Mouse (Mus musculus) limb, embryonic 14.5 days (tissue): ENCODE results near the gene Wls. TPM values are rescaled to one million over a fixed set of nuclear protein-coding genes. Genes with fewer than 3 reads are reported as not detected.

Source experiments
- ATAC-seq: fragments of 200-750 bp; cut with Nextera tagmentation; 2 replicates; pipeline ENCODE4 v1.8.0; 2017; ENCODE audit warnings: low read depth, moderate number of reproducible peaks, moderate TSS enrichment; ENCODE audit not compliant: low FRiP score
- DNase-seq: peaks from one replicate; pipeline ENCODE4 v3.0.0-alpha.2; 2015; ENCODE audit warnings: low spot score
- H3K27ac ChIP-seq: fragments of 300-500 bp; sonication (generic); replicated peaks from 2 replicates; pipeline ENCODE4 v1.5.1; 2014; ENCODE audit warnings: low read depth, mild to moderate bottlenecking, low read length, moderate library complexity, mixed read lengths
- H3K27me3 ChIP-seq: fragments of 300-500 bp; sonication (generic); 2 replicates; pipeline ENCODE4 v1.6.1; 2014; ENCODE audit warnings: low read length, mixed read lengths; ENCODE audit not compliant: control insufficient read depth, insufficient read depth
- H3K36me3 ChIP-seq: fragments of 300-500 bp; sonication (generic); 2 replicates; pipeline ENCODE4 v1.6.1; 2014; ENCODE audit warnings: mild to moderate bottlenecking, low read length, moderate library complexity, mixed read lengths; ENCODE audit not compliant: control insufficient read depth, insufficient read depth
- H3K4me1 ChIP-seq: fragments of 300-500 bp; sonication (generic); 2 replicates; pipeline ENCODE4 v1.6.1; 2014; ENCODE audit warnings: antibody characterized with exemption, low read length, mixed read lengths; ENCODE audit not compliant: control insufficient read depth, insufficient read depth
- H3K4me2 ChIP-seq: fragments of 300-500 bp; sonication (generic); replicated peaks from 2 replicates; pipeline ENCODE4 v1.6.1; 2014; ENCODE audit warnings: low read depth, mild to moderate bottlenecking, low read length, moderate library complexity; ENCODE audit not compliant: severe bottlenecking
- H3K4me3 ChIP-seq: fragments of 300-500 bp; sonication (generic); replicated peaks from 2 replicates; pipeline ENCODE4 v1.5.1; 2014; ENCODE audit warnings: low read length
- H3K9ac ChIP-seq: fragments of 300-500 bp; sonication (generic); 2 replicates; pipeline ENCODE4 v1.6.1; 2014; ENCODE audit warnings: mild to moderate bottlenecking, low read depth, low read length, moderate library complexity; ENCODE audit not compliant: severe bottlenecking
- H3K9me3 ChIP-seq: fragments of 300-500 bp; sonication (generic); 2 replicates; pipeline ENCODE4 v1.6.1; 2016; ENCODE audit warnings: low read length; ENCODE audit not compliant: control insufficient read depth
- POLR2A ChIP-seq: fragments of 200-500 bp; IDR thresholded peaks from 2 replicates; pipeline ENCODE4 v1.8.0; 2012; ENCODE audit warnings: inconsistent platforms, mild to moderate bottlenecking, moderate library complexity, borderline replicate concordance; ENCODE audit not compliant: insufficient read depth, insufficient read length; ENCODE audit errors: extremely low read depth
- WGBS: fragments of 180-500 bp; shearing (Covaris S2); extraction: QIAGEN DNeasy Blood & Tissue Kit; methylation state at CpG from one replicate; pipeline ENCODE4 v1.1.7; 2014; 5-methylcytosine and 5-hydroxymethylcytosine counted together
- polyA plus RNA-seq, 2 experiments: library from polyadenylated mRNA; depleted of rRNA in 1 of 2; stranded (reverse) in 1 of 2; unstranded in 1 of 2; fragments of >200 nt; fragmentation: Nextera tagmentation in 1 of 2; extraction: Ambion mirVana in 1 of 2; gene quantifications; 2 replicates each; pipeline versions ENCODE4 v1.2.1 to v1.2.3; 2012 to 2014

Gene Wls
- polyA plus RNA-seq, 2 experiments = 105 to 185 TPM

- Histone ChIP-seq H3K4me2 (no peak overlapping the region), H3K4me3 (no peak overlapping the region), H3K27me3 (no peaks in the 10 kb centered on the region), H3K9me3 (no peaks in the 10 kb centered on the region), H3K27ac (peak overlapping the region; percentile 48; the same call in 1 of the 2 replicates), H3K4me1 (peaks cover 18% of the 10 kb centered on the region), H3K9ac (no peak overlapping the region), H3K36me3 (peaks cover 5% of the 10 kb centered on the region)
- ATAC-seq (peak; percentile 89), DNase-seq (peak; percentile 93)
- no peak for TF ChIP-seq POLR2A
- WGBS = 17% methylated on average over 3 of the region's 3 CpGs
Observed at GRCm38 (mm10) chr3:159885271-159885670, 45.8 kb downstream of the Wls start.

GRCm38 (mm10) chr3:159885781-159886400, 46.4 kb downstream of the Wls start:
- Histone ChIP-seq H3K4me3 (no peak overlapping the region), H3K9ac (no peak overlapping the region), H3K27me3 (no peaks in the 10 kb centered on the region), H3K9me3 (no peaks in the 10 kb centered on the region), H3K27ac (no peak overlapping the region), H3K36me3 (peaks cover 5% of the 10 kb centered on the region), H3K4me2 (no peak overlapping the region), H3K4me1 (peaks cover 22% of the 10 kb centered on the region)
- DNase-seq = peak; percentile 18
- 28% methylated on average over 1 of the region's 1 CpGs for WGBS
- no peak for TF ChIP-seq POLR2A
- ATAC-seq = peak; percentile 31; the same call in 1 of the 2 replicates

- DNase-seq (no peak), ATAC-seq (peak; percentile 52; the same call in 1 of the 2 replicates)
- Histone ChIP-seq H3K27me3 (no peaks in the 10 kb centered on the region), H3K4me3 (no peak overlapping the region), H3K9me3 (no peaks in the 10 kb centered on the region), H3K4me2 (no peak overlapping the region), H3K36me3 (no peaks in the 10 kb centered on the region), H3K4me1 (peaks cover 16% of the 10 kb centered on the region), H3K27ac (no peak overlapping the region), H3K9ac (no peak overlapping the region)
- 41% methylated on average over 5 of the region's 5 CpGs for WGBS
- no peak for TF ChIP-seq POLR2A
Observed at GRCm38 (mm10) chr3:159890176-159891056, 50.9 kb downstream of the Wls start.

GRCm38 (mm10) chr3:159891057-159891752, 51.7 kb downstream of the Wls start:
- ATAC-seq (no peak; the same call in 1 of the 2 replicates), DNase-seq (no peak)
- no peak overlapping the region for H3K9ac ChIP-seq
- no peak overlapping the region for H3K4me3 ChIP-seq
- H3K4me2 ChIP-seq = no peak overlapping the region
- no peaks in the 10 kb centered on the region for H3K27me3 ChIP-seq
- TF ChIP-seq POLR2A = no peak
- 93% methylated on average over 8 of the region's 8 CpGs for WGBS
- no peak overlapping the region for H3K27ac ChIP-seq
- no peaks in the 10 kb centered on the region for H3K36me3 ChIP-seq
- no peaks in the 10 kb centered on the region for H3K9me3 ChIP-seq
- H3K4me1 ChIP-seq = peaks cover 9% of the 10 kb centered on the region; the same call in 1 of the 2 replicates

- no peak for TF ChIP-seq POLR2A
- Histone ChIP-seq H3K27me3 (no peaks in the 10 kb centered on the region), H3K4me2 (no peak overlapping the region), H3K9me3 (no peaks in the 10 kb centered on the region), H3K9ac (no peak overlapping the region), H3K4me1 (no peaks in the 10 kb centered on the region), H3K4me3 (no peak overlapping the region), H3K36me3 (peaks cover 29% of the 10 kb centered on the region), H3K27ac (no peak overlapping the region)
- ATAC-seq (no peak), DNase-seq (no peak)
- WGBS = 95% methylated on average over 1 of the region's 1 CpGs
Observed at GRCm38 (mm10) chr3:159907329-159907728, 67.9 kb downstream of the Wls start.
